Mouse (Mus musculus) layer of hippocampus, adult 8-10 months (tissue): ENCODE measurements around the gene Rasip1. TPM values are rescaled to one million over a fixed set of nuclear protein-coding genes. Genes with fewer than 3 reads are reported as not detected.
A peak's percentile ranks its signal among the peaks of the same experiment; 100 is the strongest.

Experiments
- DNase-seq, 2 experiments: peaks; one replicate each; pipeline ENCODE4 v3.0.0; 2022; ENCODE audit warnings: low spot score in 2 of 2
- total RNA-seq, 4 experiments: library from RNA; stranded (reverse); gene quantifications; 2 replicates each; pipeline ENCODE4 v1.2.4; 2022

The Rasip1 gene
- total RNA-seq, 4 experiments from 2014 or later: 5.8 to 7.5 (median 6.6) TPM

GRCm38 (mm10) chr7:45623507-45623906 lies 3.8 kb upstream of the Rasip1 start:
- no peak for DNase-seq

GRCm38 (mm10) chr7:45624718-45625117 lies 2.6 kb upstream of the Rasip1 start:
- no peak for DNase-seq

- no peak for DNase-seq
These were observed 1.8 kb upstream of the Rasip1 start for GRCm38 (mm10) chr7:45625481-45625880.

- no peak for DNase-seq
These were observed 664 bp upstream of the Rasip1 start for GRCm38 (mm10) chr7:45626571-45627076.

GRCm38 (mm10) chr7:45628364-45629294 lies 1.3 kb downstream of the Rasip1 start:
- peak in 1 of 2 experiments; percentile 78 for DNase-seq

GRCm38 (mm10) chr7:45630064-45630907 lies 3.0 kb downstream of the Rasip1 start:
- DNase-seq: no peak

GRCm38 (mm10) chr7:45632499-45632898 lies 5.2 kb downstream of the Rasip1 start:
- DNase-seq: no peak

GRCm38 (mm10) chr7:45634946-45635681 lies 7.8 kb downstream of the Rasip1 start:
- DNase-seq: no peak

- DNase-seq: no peak
These were observed 8.7 kb downstream of the Rasip1 start for GRCm38 (mm10) chr7:45635711-45636688.

GRCm38 (mm10) chr7:45637710-45638109 lies 10.4 kb downstream of the Rasip1 start:
- DNase-seq: no peak

GRCm38 (mm10) chr7:45638623-45639401 lies 11.5 kb downstream of the Rasip1 start:
- DNase-seq: peak; percentile 97

- DNase-seq: no peak
These were observed 12.3 kb downstream of the Rasip1 start, which contains the start of gene Mamstr for GRCm38 (mm10) chr7:45639561-45640027. TSS of gene Mamstr (plus strand) at chr7:45639977.

- no peak for DNase-seq
These were observed 13.1 kb downstream of the Rasip1 start for GRCm38 (mm10) chr7:45640191-45640957.

- DNase-seq: no peak
These were observed 14.2 kb downstream of the Rasip1 start for GRCm38 (mm10) chr7:45641391-45642040.

GRCm38 (mm10) chr7:45642083-45642482 lies 14.8 kb downstream of the Rasip1 start:
- DNase-seq: no peak

GRCm38 (mm10) chr7:45642503-45643255 lies 15.4 kb downstream of the Rasip1 start:
- DNase-seq: no peak
